Mouse (Mus musculus) gastrocnemius, adult 8-10 months (tissue): Measurements from ENCODE around the gene Dab1. TPM values are rescaled to one million over a fixed set of nuclear protein-coding genes. Genes with fewer than 3 reads are reported as not detected.

Experiments
- DNase-seq, 2 experiments: peaks; one replicate each; pipeline ENCODE4 v3.0.0; 2022; ENCODE audit warnings: low spot score in 2 of 2
- total RNA-seq, 4 experiments: library from RNA; stranded (reverse); gene quantifications; 2 replicates each; pipeline ENCODE4 v1.2.4; 2022

Dab1 gene
- total RNA-seq, 4 experiments from 2014 or later = not detected

DNA sequence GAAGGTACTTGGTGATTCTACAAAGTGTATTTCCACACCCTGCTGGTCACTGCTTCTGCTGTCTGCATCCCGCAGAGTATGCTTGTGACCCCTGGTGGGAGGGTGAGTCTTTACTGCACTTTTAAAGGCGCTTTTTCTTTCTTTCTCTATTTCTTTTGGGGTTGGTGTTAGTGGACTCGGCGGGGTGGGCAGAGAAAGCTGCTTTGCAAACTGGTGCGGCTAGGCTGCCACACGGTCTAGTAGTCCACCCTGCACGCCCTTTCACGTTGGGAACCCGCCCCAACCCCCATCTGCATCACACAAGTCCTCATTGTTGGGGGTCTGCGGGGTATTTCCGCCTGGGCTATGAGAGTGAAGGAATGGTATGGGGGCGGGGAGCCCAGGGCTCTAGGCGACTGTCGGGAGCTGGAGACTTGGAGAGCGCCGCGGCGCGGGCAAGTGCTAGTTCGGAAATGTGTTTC lies 749.4 kb downstream of the Dab1 start:
- DNase-seq = no peak

GRCm38 (mm10) chr4:104369091-104369490 lies 749.9 kb downstream of the Dab1 start:
- DNase-seq = no peak

DNA sequence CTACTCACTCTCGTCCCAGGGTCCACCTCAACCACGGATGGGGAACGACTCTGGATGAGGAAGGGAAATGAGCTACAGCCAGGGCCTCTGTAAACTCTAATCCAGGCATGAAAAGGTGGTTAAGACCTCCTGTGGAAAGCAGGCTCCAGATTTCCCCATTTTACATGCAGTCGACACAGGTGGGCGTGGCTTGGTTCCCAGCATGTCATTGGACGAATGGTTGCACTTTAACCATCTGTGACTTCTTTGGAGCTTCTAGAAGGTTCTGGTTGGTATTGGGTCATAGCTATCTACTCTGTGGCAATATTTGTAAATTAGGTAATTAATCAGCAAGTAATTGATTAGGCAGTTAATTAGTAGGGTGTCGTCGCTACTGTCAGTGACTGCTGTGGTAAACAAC lies 752.0 kb downstream of the Dab1 start:
- no peak for DNase-seq

GRCm38 (mm10) chr4:104374191-104374590 lies 755.0 kb downstream of the Dab1 start:
- DNase-seq = no peak

DNA sequence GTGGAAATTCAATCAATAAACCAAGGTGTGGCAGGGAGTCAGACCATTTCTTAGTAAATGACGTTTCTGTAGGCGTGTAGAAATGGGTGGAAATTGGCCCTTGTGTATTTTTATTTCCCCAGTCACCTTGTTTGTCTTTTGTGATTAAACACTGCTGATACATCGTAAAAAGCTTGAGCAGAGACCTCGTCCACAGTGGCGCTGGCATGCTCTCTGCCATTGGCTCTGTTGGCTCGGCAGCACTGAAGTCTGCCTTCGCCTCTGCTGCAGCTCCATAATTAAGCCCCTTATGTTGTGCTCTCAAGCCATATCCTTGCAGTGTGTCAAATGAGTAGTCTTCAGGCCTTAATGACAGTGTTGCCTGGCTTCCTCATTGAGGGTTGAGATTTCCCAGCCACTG lies 765.5 kb downstream of the Dab1 start:
- no peak for DNase-seq

DNA sequence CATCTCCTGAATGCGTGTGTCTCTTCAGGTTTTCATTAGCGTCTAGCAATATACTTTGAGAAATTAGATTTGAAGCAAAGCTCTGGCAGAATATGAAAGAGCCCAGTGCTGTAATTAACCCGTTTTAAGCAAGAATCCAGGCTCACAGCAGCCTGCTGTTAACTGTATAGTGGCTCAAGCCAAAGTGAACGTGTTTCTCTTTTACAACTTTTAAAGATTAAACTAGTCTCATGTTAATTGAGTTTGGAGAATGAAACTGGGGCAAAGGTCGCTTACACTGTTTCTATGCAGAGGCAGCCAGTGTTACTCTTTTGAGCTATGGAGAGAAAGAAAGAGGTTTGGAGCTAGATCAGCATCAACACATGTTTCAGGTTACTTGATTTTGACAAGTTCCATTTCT lies 766.1 kb downstream of the Dab1 start:
- no peak for DNase-seq

DNA sequence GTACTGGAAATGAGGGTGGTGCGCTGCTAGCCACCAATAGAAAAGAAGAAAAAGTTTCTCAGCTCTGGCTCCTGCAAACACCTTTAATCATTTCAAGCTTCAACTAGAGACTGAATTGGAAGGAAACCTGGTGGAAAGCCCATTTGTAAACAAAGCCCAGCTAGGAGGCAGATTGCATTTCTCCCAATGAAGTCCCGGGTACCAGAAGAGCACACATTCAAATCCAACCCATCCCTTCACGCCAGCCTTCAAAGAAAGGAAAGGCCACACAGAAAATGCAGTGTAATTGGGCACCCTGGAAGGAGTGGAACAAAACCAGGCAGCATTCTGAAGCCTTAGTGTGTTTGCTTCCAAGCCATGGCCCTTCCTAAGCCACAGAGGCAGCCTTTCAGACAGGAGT lies 776.4 kb downstream of the Dab1 start:
- no peak for DNase-seq

GRCm38 (mm10) chr4:104396095-104396494 lies 776.9 kb downstream of the Dab1 start:
- no peak for DNase-seq

GRCm38 (mm10) chr4:104399106-104399730 lies 780.1 kb downstream of the Dab1 start:
- DNase-seq = no peak

DNA sequence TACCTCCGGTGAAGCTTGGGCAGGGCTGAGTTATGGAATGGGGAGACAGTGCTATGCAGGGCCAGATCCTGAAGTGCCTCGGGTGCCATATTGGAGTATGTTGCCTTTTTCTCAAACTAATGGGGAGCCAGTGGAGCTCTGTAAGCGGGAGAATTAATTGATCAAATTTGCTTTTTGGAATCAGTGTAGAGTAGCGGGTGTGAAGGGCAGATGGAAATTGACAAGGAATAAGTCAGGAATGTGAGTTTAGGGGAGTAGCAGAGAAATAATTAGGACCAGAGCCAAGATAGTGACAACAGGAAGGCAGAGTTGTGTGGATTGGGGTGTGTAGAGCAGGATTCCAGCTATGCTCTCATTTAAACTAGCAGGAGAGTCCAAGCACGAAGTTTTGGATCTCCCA lies 784.9 kb downstream of the Dab1 start:
- DNase-seq = no peak

GRCm38 (mm10) chr4:104410922-104411321 lies 791.8 kb downstream of the Dab1 start:
- no peak for DNase-seq

- DNase-seq = no peak
Observed at GRCm38 (mm10) chr4:104415482-104415881, 796.3 kb downstream of the Dab1 start.

- no peak for DNase-seq
Observed at GRCm38 (mm10) chr4:104418354-104418753, 799.2 kb downstream of the Dab1 start.

DNA sequence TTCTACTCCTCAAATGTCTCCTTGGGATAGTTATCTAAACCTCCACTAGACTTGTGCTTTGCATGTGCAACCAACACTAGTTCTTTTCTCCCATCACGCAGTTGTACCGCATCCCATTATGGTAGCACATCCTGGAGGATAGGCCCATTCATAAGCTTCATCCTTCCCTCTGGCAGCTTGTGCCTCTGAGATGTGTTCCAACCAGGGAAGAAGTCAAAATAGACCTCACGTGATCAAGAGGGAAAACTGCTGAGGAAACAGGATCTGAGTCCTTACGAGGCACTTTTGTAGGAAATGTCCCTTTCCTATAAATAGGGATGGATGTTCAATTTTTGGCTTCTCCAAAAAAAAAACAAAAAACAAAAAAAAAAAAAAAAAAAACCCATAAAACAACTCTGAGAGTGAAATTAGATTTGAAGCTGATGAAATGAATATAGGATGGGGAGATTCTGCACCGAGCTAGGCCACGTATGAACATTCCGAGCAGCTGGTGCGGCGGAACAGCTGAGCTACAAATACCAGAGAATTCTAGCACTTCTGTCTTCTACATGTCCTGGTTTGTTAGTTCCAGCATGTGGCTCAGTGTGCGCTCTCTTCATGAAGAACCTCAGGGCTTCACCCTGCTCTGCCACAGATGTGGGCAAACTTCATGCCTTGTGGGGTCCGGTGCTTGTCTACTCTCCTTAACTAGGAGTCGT lies 802.0 kb downstream of the Dab1 start:
- no peak for DNase-seq

DNA sequence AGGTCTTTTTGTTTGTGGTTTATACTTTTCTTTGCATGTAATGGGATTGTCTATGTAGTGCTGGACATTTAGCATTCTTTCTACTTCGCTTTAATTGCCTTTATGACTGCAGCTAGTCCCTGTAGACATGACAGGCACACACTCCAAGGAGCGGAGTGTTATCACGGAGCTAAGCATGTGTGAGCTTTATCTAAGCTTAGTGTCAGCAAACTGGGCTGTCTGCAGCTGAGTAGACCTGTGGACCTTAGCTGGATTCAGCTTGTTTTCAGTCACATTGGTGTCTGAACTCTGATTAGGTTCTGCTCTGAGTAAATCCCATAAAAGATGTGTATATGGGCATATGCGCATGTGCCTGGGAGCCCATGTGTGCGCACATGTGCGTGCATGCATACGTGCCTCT lies 810.0 kb downstream of the Dab1 start:
- DNase-seq = no peak

DNA sequence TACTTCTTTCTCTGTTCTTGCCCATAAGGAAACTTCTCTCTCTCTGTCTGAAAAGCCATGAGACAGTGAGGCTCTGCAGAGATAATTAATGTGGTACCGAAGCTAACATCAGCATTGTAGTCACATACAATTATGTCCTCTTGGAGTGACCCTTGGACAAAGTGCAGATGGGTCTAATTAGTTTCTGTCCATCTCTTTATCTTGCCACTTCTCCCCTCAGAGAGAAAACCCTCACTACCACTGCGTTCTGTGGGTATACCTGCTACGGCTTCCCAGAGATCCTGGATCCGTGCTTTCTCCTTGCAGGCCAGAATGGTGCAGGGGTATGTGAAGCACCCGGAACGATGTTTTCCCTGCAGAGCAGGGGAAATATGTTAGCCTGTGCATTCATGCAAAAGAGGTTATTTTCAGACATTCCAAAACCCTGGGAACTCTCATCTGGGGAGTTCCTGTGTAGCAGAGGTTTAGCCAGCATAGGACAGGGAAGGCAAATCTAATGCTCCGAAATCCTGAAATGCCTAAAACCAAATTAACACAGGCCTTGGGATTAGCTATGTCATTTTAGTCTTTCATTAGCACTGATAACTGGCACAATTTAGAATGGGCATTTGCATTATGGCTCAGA lies 812.2 kb downstream of the Dab1 start:
- no peak for DNase-seq

GRCm38 (mm10) chr4:104432150-104432549 lies 813.0 kb downstream of the Dab1 start:
- DNase-seq = no peak

DNA sequence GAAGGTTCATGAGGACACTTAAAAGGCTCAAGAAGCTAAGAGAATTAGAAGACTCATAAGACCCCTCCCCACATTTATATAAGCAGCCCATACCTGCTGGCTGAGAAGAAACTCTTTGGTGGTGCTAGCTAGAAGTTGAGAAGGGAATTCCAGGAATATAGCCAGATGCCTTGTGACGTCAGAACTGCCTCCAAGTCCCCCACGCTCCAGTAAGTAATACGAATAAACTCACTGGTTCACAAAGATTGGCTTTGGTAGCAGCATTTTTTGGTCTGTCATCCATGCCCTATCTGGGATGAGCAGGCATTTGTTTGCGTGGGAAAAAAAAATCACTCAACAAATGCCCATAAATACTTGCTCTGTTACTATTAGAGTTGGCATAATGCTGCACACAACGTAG lies 816.6 kb downstream of the Dab1 start:
- DNase-seq = no peak

DNA sequence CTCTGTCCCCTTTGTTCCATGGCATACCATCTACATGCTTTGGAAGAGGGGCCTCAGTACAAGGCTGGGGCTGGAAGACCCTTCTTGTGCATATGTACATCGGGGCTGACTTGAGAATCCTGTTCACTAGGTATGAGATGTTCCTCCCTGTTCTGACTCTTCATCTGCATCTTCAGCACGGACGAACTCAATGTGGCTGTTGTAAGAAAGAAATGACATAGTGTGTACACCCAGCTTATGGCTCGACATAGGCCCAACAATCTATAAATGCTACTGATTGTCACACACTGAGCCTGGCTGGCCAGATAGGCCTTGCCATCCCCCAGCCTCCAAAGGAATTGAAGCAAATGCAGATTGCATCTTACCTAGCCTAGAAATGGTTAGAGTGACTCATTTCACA lies 817.3 kb downstream of the Dab1 start:
- no peak for DNase-seq

DNA sequence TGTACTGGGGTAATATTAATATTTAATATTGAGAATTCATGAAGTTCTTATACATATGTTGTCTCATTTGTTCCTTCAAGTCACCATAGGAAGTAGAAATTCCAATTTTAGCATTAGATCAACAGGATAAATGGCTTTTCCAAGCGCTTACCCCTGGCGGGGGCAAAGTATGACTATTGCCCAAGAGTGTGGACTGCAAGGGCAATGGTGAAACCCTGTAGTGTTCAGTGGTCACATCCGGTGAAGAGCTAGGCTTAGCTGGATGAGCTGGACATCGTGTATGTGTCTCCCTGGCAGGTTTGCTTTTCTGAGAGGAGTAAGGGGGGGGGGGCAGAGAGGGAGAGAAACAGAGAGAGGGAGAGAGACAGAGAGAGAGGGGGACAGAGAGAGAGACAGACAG lies 819.6 kb downstream of the Dab1 start:
- no peak for DNase-seq

- no peak for DNase-seq
Observed at GRCm38 (mm10) chr4:104439641-104440040, 820.5 kb downstream of the Dab1 start.

GRCm38 (mm10) chr4:104442925-104443747 lies 824.0 kb downstream of the Dab1 start:
- no peak for DNase-seq
